Mouse (Mus musculus): Measurements from ENCODE around the gene Scaf4. TPM values are rescaled to one million over a fixed set of nuclear protein-coding genes. Genes with fewer than 3 reads are reported as not detected.

Gene Scaf4
- 10 to 100 TPM; 38.2 to 42.2 TPM for total RNA-seq (2021)
- long read RNA-seq, experiment 1, full-length matches to known transcripts: 2 of 21 reads
- long read RNA-seq, experiment 1, partial matches to known transcripts: 6 of 21 reads
- long read RNA-seq, experiment 1, other reads (novel, unspliced or antisense): 13 of 21 reads
- long read RNA-seq, experiment 2, partial matches to known transcripts: 4 of 13 reads
- long read RNA-seq, experiment 2, other reads (novel, unspliced or antisense): 9 of 13 reads

GRCm38 (mm10) chr16:90283905-90284891, at the start of gene Scaf4:
TSS of gene Scaf4 (minus strand) at chr16:90284503.
- DNase-seq (ENCODE audit: low spot score in 2 of 2): peak; percentile 95 to 98

GRCm38 (mm10) chr16:90332553-90332952, 48.2 kb upstream of the Scaf4 start:
- no peak for DNase-seq (ENCODE audit: low spot score in 2 of 2)

GRCm38 (mm10) chr16:90330979-90331378, 46.7 kb upstream of the Scaf4 start:
- DNase-seq (ENCODE audit: low spot score in 2 of 2): no peak

- peak; percentile 34 to 56 for DNase-seq (ENCODE audit: low spot score in 2 of 2)
These were observed 45.2 kb upstream of the Scaf4 start for GRCm38 (mm10) chr16:90329511-90329910.

GRCm38 (mm10) chr16:90322850-90323528, 38.7 kb upstream of the Scaf4 start:
- DNase-seq (ENCODE audit: low spot score in 2 of 2): peak; percentile 87 to 96

- no peak for DNase-seq (ENCODE audit: low spot score in 2 of 2)
These were observed 35.0 kb upstream of the Scaf4 start for GRCm38 (mm10) chr16:90319321-90319720.

- DNase-seq (ENCODE audit: low spot score in 2 of 2): no peak
These were observed 34.1 kb upstream of the Scaf4 start for GRCm38 (mm10) chr16:90318372-90318926.

- DNase-seq (ENCODE audit: low spot score in 2 of 2): no peak
These were observed 33.5 kb upstream of the Scaf4 start for GRCm38 (mm10) chr16:90317777-90318176.

GRCm38 (mm10) chr16:90315881-90316280, 31.6 kb upstream of the Scaf4 start:
- no peak for DNase-seq (ENCODE audit: low spot score in 2 of 2)

GRCm38 (mm10) chr16:90312449-90313082, 28.3 kb upstream of the Scaf4 start:
- DNase-seq (ENCODE audit: low spot score in 2 of 2): peak in 1 of 2 experiments; percentile 44

- DNase-seq (ENCODE audit: low spot score in 2 of 2): no peak
These were observed 26.3 kb upstream of the Scaf4 start for GRCm38 (mm10) chr16:90310488-90311135.

GRCm38 (mm10) chr16:90309784-90310183, 25.5 kb upstream of the Scaf4 start:
- no peak for DNase-seq (ENCODE audit: low spot score in 2 of 2)

- no peak for DNase-seq (ENCODE audit: low spot score in 2 of 2)
These were observed 19.6 kb upstream of the Scaf4 start for GRCm38 (mm10) chr16:90303988-90304299.

- no peak for DNase-seq (ENCODE audit: low spot score in 2 of 2)
These were observed 19.1 kb upstream of the Scaf4 start for GRCm38 (mm10) chr16:90303286-90303987.

GRCm38 (mm10) chr16:90301706-90302105, 17.4 kb upstream of the Scaf4 start:
- no peak for DNase-seq (ENCODE audit: low spot score in 2 of 2)

- DNase-seq (ENCODE audit: low spot score in 2 of 2): no peak
These were observed 16.6 kb upstream of the Scaf4 start for GRCm38 (mm10) chr16:90300896-90301295.

- DNase-seq (ENCODE audit: low spot score in 2 of 2): no peak
These were observed 15.3 kb upstream of the Scaf4 start for GRCm38 (mm10) chr16:90299591-90299990.

GRCm38 (mm10) chr16:90298426-90299300, 14.4 kb upstream of the Scaf4 start:
- no peak for DNase-seq (ENCODE audit: low spot score in 2 of 2)
